Comparison of ENCODE assay signal across 8 mouse cellular contexts in genomic region chr3:79193001-79193400, GRCm38 (mm10).
DNase-seq lines count a peak whose midpoint lies in the region; ATAC-seq and TF ChIP-seq lines count a peak whose summit lies in the region.

No protein-coding gene starts in this region.

- WGBS in embryonic facial prominence, embryonic 14.5 days: 59% methylated on average over 4 of the region's 4 CpGs
- 82% methylated on average over 4 of the region's 4 CpGs for WGBS in embryonic facial prominence, embryonic 10.5 days
- 29% methylated on average over 4 of the region's 4 CpGs for WGBS in stomach, postnatal 0 days

- H3K9me3 ChIP-seq in embryonic facial prominence, embryonic 14.5 days (ENCODE audit: control insufficient read depth, low read length): no peaks in the 10 kb centered on the region
- no peaks in the 10 kb centered on the region for H3K9me3 ChIP-seq in embryonic facial prominence, embryonic 10.5 days
- no peaks in the 10 kb centered on the region for H3K9me3 ChIP-seq in stomach, postnatal 0 days (ENCODE audit: control insufficient read depth, low read length)

- no peaks in the 10 kb centered on the region for H3K27me3 ChIP-seq in embryonic facial prominence, embryonic 14.5 days (replicated peaks; ENCODE audit: control insufficient read depth, insufficient read depth, low read length)
- H3K27me3 ChIP-seq in embryonic facial prominence, embryonic 10.5 days (replicated peaks; ENCODE audit: low read depth, poor library complexity, severe bottlenecking): no peaks in the 10 kb centered on the region
- no peaks in the 10 kb centered on the region for H3K27me3 ChIP-seq in stomach, postnatal 0 days (ENCODE audit: control insufficient read depth, insufficient read depth, low read length)

- TF ChIP-seq EP300 in stomach, postnatal 0 days (optimal IDR thresholded peaks at IDR 0.05): no peak

- H3K4me2 ChIP-seq in embryonic facial prominence, embryonic 14.5 days (ENCODE audit: low read depth, low read length): no peak overlapping the region
- no peak overlapping the region for H3K4me2 ChIP-seq in stomach, postnatal 0 days (replicated peaks; ENCODE audit: low read depth)

- no peak for TF ChIP-seq CTCF in stomach, postnatal 0 days (IDR thresholded peaks at IDR 0.05; ENCODE audit: low read depth)

- no peak overlapping the region for H3K4me3 ChIP-seq in embryonic facial prominence, embryonic 14.5 days (ENCODE audit: low read depth, low read length)
- H3K4me3 ChIP-seq in embryonic facial prominence, embryonic 10.5 days: no peak overlapping the region
- no peak overlapping the region for H3K4me3 ChIP-seq in stomach, postnatal 0 days (ENCODE audit: low read depth, low read length)

- ATAC-seq in embryonic facial prominence, embryonic 14.5 days (ENCODE audit: low read depth): peak; percentile 49; the same call in 1 of the 2 replicates
- ATAC-seq in stomach, postnatal 0 days (ENCODE audit: low FRiP score, low TSS enrichment): peak; percentile 80

- DNase-seq in embryonic facial prominence, embryonic 14.5 days (ENCODE audit: low spot score): peak; percentile 67
- no peak for DNase-seq in embryonic facial prominence, embryonic 10.5 days (ENCODE audit: low spot score)
- peak; percentile 18 for DNase-seq in thymus, postnatal 0 days (ENCODE audit: low spot score)
- DNase-seq in thymus, postnatal 14 days: no peak
- peak; percentile 68 to 77 for DNase-seq in heart, postnatal 10 days
- DNase-seq in stomach, postnatal 0 days (ENCODE audit: low spot score): no peak
- no peak for DNase-seq in kidney, postnatal 25 days
- DNase-seq in ovary, adult 18-20 months (ENCODE audit: low spot score): no peak

- 0 out of 2 replicates have a peak, but pooled peaks cover 7% of the 10 kb centered on the region for H3K4me1 ChIP-seq in embryonic facial prominence, embryonic 14.5 days (ENCODE audit: control insufficient read depth, insufficient read depth, low read length)
- H3K4me1 ChIP-seq in embryonic facial prominence, embryonic 10.5 days: peaks cover under 1% of the 10 kb centered on the region; the same call in 1 of the 2 replicates
- H3K4me1 ChIP-seq in stomach, postnatal 0 days (replicated peaks; ENCODE audit: control insufficient read depth, insufficient read depth): 0 out of 2 replicates have a peak, but pooled peaks cover 5% of the 10 kb centered on the region

- H3K36me3 ChIP-seq in embryonic facial prominence, embryonic 14.5 days (ENCODE audit: control insufficient read depth, insufficient read depth, low read length): no peaks in the 10 kb centered on the region
- H3K36me3 ChIP-seq in embryonic facial prominence, embryonic 10.5 days (replicated peaks): peaks cover 3% of the 10 kb centered on the region
- no peaks in the 10 kb centered on the region for H3K36me3 ChIP-seq in stomach, postnatal 0 days (ENCODE audit: control insufficient read depth, insufficient read depth, low read length)

- no peak overlapping the region; the same call in 1 of the 2 replicates for H3K27ac ChIP-seq in embryonic facial prominence, embryonic 14.5 days (replicated peaks; ENCODE audit: low read depth, low read length)
- no peak overlapping the region for H3K27ac ChIP-seq in embryonic facial prominence, embryonic 10.5 days (replicated peaks)
- H3K27ac ChIP-seq in stomach, postnatal 0 days (replicated peaks): no peak overlapping the region

- H3K9ac ChIP-seq in embryonic facial prominence, embryonic 14.5 days (ENCODE audit: low read depth, low read length): no peak overlapping the region
- no peak overlapping the region for H3K9ac ChIP-seq in stomach, postnatal 0 days (ENCODE audit: low read length)

- intact Hi-C loops in heart, postnatal 10 days (cut with DNase I): loop anchor here (2.0 to 5.0 kb wide), 2 partner anchors 14 to 51 kb away; no protein-coding TSS in a partner anchor

Comparison
In these comparisons a context has a peak if more than half of its experiments do, and no peak if none do; other contexts are left out.
1. DNase-seq: peak in embryonic facial prominence, embryonic 14.5 days (single experiment), thymus, postnatal 0 days (single experiment) and heart, postnatal 10 days (2 of 2); none in embryonic facial prominence, embryonic 10.5 days (single experiment), thymus, postnatal 14 days (single experiment), stomach, postnatal 0 days (single experiment), kidney, postnatal 25 days (0 of 2) and ovary, adult 18-20 months (single experiment).